Mouse (Mus musculus) cerebellum, postnatal 25 days (tissue): ENCODE measurements at regions not wholly inside any gene's neighbourhood (a gene's known extent, or its start where the extent isn't known, plus 50 kb on each side); places are given as distances from the start of the nearest gene placed in this dataset.

Experiments used
- DNase-seq, 2 experiments: peaks; one replicate each; pipeline ENCODE4 v3.0.0; 2021; ENCODE audit warnings: mixed read lengths in 2 of 2

DNA sequence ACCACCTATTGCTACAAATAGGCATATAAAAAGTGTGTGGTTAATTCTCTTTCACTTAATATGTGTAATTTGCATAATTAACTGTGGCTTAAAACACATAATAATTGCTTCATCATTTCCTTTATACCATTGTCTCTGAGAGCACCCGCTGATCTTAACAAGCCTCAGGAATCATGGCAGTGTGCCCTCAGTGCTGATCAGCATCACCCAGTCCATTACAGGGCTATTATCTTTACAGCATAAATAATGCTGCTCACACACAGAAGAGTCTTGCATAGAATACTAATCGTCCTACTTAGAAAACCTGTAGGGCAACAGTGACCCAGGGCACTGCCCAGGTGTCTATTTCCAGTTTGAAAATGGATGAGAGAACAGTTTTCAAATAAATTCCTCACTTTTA is 102.4 kb downstream of the Gm597 start:
- no peak for DNase-seq

DNA sequence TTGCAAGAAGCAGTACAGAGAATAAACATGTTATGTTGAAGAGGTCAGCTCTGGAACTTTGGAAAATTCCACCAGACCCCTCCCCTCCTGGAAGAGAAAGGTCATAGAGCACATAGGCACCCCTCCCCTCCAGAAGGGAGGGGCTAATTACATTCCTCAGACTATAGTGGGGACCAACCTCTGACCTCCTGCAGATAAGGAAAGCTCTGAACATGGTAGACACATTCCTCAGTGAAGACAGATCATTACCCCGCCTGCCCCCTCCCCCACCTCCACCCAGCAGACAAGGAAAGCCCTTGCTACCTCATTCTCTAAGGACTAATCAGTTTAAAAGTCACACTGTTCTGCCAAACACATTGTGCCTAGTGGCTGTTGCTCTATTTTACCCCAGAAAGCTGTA is 104.7 kb downstream of the Gm597 start:
- no peak for DNase-seq

DNA sequence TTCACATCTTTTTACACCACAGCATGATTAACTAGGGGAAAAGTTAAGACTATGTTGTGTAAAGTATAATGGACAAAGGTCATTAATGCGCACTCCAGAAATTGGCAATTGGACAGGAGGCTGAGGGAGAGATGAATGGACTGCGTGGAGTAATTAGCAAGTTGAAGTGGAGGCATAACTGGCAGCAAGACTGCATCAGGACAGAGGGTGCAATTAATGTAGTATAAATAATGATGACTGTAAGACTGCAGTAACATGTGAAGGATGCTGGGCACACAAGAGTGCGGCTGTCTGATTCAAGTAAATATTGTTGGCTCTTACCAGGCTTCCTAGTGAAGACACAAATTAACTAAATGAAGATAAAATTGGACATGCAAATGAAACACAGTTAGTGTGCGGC is 139.2 kb downstream of the Gm597 start:
- no peak for DNase-seq

DNA sequence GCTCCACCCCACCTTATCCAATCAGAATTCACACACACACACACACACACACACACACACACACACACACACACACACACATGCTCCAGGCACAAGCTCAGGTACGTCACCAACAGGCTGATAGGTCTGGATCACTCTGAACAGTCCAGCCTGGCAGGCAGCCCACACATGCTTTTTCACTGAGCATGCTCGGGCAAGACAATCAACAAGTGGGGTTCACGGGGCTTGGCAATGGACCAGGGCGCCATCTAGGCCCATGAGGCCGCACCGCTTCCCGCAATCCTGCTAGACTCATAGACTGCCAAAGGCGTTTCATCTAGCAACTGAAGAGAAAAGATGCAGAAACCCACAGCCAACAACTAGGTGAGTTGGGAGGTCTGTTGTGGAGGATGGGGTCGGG is 157.3 kb downstream of the Gm597 start:
- DNase-seq = peak in 1 of 2 experiments; percentile 11

DNA sequence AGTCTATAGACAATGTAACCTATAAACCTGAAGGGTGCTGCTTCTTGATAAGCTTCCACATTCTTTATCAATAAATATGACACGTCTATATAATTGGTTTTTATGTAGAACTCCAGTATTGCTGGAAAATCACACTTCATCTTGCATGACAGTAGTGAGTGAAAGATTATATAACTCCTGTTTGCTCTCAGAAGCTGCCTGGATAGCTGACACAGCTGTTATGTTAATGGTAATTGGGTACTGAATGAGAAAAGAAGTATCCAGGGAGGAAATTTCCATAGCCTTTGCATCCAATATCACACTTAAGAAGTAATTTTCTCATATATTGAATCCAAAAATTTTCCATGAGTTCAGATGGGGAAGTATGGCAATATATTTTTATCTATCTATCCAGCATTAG is 177.7 kb downstream of the Gm597 start:
- no peak for DNase-seq

DNA sequence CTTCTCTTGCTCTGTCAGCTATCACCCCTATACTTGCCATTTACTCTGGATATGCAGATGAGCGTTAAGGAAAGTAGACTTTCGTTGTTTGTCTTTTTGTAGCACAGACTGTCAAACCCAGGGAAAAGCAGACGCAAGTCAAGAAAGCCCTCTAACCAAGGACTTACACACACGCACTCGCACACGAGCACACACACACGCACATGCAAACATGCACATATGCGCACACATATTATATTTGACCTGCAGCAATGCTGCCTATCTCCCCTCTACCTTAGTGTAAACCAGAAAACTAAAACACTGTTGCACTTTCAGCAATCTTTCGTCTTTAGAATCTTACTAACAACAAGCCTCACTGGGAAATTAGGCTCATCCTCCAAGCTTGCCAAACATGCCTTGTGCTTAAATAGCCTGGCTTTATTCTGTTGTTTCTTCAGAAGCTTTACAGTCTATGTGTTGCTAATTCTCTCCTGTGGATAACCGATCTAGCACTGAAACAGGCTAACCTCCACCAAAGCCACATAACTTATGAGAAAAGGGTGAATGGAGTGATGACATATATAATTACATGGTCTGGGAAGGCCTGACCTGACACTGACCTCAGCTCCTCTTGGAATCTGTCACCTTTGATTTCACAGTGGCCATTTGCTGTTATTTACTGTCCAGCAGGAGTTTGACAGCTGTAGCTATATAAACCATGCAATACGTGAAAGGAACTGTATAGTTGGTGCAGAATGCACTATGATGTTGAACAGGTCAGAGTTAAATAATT is 214.5 kb downstream of the Gm597 start:
- no peak for DNase-seq

DNA sequence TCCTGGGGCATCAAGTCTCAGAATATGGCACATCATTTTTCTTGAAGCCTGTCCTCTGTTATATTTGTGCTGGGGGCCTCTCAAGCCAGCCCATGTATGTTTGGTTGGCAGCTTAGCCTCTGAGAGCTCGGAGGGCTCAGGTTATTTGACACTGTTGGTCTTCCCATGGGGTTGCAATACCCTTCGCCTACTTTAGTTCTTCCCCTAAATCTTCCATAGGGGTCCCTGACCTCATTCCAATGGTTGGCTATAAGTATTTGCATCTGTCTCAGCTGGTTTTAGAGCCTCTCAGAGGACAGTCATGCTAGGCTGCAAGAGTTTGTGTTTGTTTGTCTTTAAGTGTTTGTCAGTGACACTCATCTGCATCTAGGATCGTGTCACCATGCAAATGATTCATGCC is 216.2 kb downstream of the Gm597 start:
- no peak for DNase-seq
